Mouse (Mus musculus) NIH3T3 (cell line): ENCODE measurements around the gene Mfsd10.
"Not testable (repeated sequence)": the region's sequence is repeated elsewhere in the genome, so short reads cannot be mapped to it uniquely, and the experiment has no call there.

Experiments used
- DNase-seq: peaks from one replicate; pipeline ENCODE4 v3.0.0-alpha.2; 2012; ENCODE audit warnings: low read depth

The Mfsd10 gene

GRCm38 (mm10) chr5:34604576-34604975 lies 32.4 kb downstream of the Mfsd10 start:
- DNase-seq = no peak

GRCm38 (mm10) chr5:34593202-34593727 lies 43.7 kb downstream of the Mfsd10 start:
- DNase-seq = no peak

GRCm38 (mm10) chr5:34592666-34593065 lies 44.3 kb downstream of the Mfsd10 start:
- no peak for DNase-seq

- not testable (repeated sequence) for DNase-seq
Measured at GRCm38 (mm10) chr5:34592224-34592623, 44.8 kb downstream of the Mfsd10 start.

GRCm38 (mm10) chr5:34591388-34592004 lies 45.5 kb downstream of the Mfsd10 start:
- no peak for DNase-seq

- no peak for DNase-seq
Measured at GRCm38 (mm10) chr5:34590702-34591101, 46.3 kb downstream of the Mfsd10 start.

GRCm38 (mm10) chr5:34590059-34590458 lies 47.0 kb downstream of the Mfsd10 start:
- DNase-seq = no peak

GRCm38 (mm10) chr5:34587881-34588280 lies 49.1 kb downstream of the Mfsd10 start:
- no peak for DNase-seq

GRCm38 (mm10) chr5:34585216-34585615 lies 51.8 kb downstream of the Mfsd10 start:
- DNase-seq = no peak
